Mouse (Mus musculus) gastrocnemius, postnatal 4 days (tissue): ENCODE results near the gene Maats1. TPM values are rescaled to one million over a fixed set of nuclear protein-coding genes. Genes with fewer than 3 reads are reported as not detected.

Experiments
- DNase-seq, 2 experiments: peaks; one replicate each; pipeline ENCODE4 v3.0.0; 2021 to 2022; ENCODE audit warnings: low spot score in 2 of 2, mixed read lengths in 2 of 2
- long read RNA-seq, 2 experiments: library from polyadenylated mRNA; stranded (forward); transcript quantifications; one replicate each; pipeline ENCODE4 v2.0.0; 2021
- total RNA-seq, 2 experiments: library from RNA; stranded (reverse); gene quantifications; 2 replicates each; pipeline ENCODE4 v1.2.3; 2021

Maats1 gene
- under 1 TPM in 1 of 2 experiments, not detected in 1; 0.20 TPM for total RNA-seq
- long read RNA-seq, experiment 1, result 0 reads
- long read RNA-seq, experiment 2, result 0 reads

DNA sequence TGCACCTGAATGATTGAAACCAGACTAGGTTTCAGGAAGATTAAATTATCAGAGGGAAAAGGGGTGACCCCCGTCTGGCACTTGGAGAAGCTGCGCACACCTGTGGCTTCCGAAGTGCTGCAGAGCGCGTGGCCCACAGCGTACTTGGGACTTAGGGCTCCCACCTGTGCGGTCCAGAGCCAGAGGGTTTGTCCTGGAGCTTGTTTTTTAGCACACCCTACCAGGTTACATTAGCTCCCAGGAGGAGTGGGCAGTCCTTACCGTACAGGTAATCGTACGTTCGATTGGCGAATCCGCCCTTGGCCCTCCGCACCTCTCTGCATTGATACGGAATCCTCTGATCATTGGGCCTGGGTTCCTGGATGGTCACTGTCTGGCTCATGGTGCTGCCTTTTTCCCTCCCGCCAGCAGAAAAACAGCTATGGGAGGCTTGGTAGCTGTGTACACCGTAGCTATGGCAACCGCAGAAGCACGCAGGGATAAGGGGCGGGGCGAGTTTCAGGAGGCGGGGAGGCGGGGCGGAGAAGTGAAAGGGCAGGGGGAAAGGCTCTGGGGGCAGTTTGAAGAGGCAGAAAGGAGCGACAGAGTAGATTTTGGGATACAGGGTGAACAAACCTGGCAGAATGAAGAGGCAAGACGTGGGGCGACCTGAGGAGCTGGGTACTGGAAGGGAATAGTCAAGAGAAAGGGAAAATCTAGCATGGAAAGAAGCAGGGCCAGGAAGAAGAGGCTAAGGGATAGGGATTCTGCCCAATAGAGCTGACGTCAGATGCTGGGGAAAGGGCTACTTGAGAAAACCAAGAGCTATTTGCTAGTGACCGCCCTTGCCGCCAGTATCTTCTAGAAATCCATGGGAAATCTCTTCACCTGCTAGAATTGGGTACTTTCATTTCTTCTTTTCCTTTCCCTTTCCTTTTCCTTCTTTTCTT is at the start of gene Maats1:
TSS of gene Maats1 (minus strand) at position 748 of the 929 bp plus-strand sequence.
- DNase-seq, result peak; percentile 64 to 84

- no peak for DNase-seq
Observed at GRCm38 (mm10) chr16:38390322-38390721, 48.4 kb upstream of the Maats1 start.

GRCm38 (mm10) chr16:38389284-38389893 is 47.4 kb upstream of the Maats1 start:
- DNase-seq, result no peak

GRCm38 (mm10) chr16:38388757-38389156 is 46.8 kb upstream of the Maats1 start:
- no peak for DNase-seq

GRCm38 (mm10) chr16:38387389-38387788 is 45.4 kb upstream of the Maats1 start:
- no peak for DNase-seq

- no peak for DNase-seq
Observed at GRCm38 (mm10) chr16:38385700-38386099, 43.8 kb upstream of the Maats1 start.

DNA sequence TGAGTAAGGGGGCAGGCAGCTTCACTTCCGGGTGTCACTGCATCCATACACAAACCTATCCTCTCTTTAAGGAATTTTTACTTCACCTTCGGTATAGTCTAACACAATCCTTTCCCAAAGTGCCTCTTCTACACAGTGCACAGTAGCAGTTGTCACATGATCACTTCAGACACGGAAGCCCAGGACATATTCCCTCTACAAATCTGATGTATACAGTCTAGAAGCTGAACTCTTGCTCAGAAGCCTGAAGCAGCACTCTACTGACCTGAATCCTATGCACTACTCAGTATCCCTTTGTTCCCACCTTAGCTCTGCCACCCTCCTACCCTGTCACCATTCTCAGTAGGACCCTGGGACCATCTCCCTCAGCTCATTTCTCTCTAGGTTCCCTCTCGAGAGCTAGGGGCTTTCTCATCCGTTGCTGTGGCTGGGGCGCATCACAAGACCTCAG is 43.3 kb upstream of the Maats1 start:
- DNase-seq, result no peak

DNA sequence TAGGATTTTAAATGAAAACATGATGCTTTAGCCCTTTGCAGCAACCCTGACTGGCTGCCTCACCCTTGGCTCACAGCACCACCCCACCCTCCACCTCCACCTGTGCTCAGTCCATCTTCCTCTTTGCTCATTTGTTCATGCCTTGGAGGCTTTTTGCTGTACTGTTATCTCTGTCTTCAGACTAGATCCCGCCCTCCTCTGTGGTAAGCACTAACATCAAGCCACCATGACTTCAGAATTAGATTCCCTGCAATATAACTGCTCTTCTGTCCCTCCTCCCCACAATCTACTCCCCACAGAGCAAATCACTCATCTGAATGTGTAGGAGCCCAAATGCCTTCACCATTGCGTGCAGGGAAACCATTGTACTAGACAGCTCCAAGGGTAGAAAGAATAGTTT is 41.7 kb upstream of the Maats1 start:
- DNase-seq, result no peak

DNA sequence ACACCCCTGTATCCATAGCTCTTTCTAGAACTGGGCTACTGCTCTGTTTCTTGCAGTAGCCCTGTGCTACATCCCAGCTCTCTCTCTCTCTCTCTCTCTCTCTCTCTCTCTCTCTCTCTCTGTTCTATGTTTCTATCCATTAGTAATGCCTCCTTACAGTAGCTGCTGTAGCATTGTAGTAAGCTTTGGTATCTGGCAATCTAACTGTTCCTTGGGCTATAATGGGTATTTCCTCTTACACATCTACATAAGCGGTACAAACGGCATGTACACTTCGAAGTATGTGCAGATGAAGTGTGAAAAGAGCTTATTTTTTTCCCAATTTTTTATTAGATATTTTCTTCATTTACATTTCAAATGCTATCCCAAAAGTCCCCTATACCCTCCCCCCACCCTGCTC is 38.0 kb upstream of the Maats1 start:
- no peak for DNase-seq

- DNase-seq, result no peak
Observed at GRCm38 (mm10) chr16:38379493-38379892, 37.5 kb upstream of the Maats1 start.

DNA sequence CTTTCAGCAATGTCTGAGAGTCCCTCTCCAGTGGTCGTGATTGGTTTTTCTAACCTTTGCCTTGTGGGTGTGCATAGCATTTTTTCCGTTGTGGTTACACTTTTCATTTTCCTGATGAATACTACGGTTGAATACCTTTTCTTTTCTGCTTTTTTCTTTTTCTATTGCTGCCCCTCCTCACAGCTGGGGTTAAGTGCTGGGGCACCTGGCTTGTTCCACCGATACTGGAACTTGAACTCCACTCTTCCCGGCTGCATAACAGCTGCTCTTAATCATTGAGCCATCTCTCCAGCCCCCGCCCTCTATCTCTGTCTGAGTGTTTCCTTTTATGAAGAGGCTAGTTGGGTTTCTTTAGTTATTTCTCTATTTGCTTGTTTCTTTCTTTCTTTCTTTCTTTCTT is 37.1 kb upstream of the Maats1 start:
- DNase-seq, result no peak

DNA sequence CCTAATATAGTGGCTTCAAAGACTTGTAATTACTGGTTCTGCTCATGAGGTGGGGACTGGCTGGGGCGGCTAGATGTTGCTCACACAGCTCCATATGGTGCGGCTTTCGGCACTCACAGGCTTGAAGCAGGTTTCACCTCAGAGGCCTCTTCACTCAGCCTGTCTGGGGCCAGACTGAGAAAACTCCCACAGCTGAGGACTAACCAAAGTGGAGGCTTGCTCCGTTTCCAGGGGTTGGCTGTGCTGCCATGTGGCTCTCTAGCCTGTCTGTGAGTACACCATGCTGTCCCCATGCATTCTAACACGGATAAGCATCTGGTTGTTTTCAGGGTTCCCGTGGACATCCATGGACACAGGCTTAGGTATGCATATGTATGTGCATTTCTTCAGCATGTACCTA is 36.6 kb upstream of the Maats1 start:
- DNase-seq, result no peak

DNA sequence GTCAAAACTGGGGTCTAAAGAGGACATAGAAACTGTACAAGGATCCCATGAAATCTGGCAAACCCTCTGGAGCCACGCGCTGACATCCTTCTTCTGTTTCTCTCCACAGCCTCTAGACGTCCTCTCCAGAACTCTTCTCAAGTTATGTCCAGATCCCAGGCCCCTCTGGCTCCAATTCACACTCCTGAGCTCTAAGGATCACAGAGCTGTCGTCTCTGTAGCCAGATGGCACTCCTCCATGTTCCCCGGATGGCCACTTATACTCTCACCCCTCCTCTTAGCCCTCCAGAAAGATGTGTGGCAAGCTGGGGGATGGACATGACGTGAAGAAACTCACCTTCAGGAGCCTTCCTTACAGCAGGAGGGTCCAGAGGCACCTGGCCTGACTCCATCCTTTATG is 35.6 kb upstream of the Maats1 start:
- DNase-seq, result no peak

- DNase-seq, result no peak
Observed at GRCm38 (mm10) chr16:38376841-38377249, 34.9 kb upstream of the Maats1 start.

- peak in 1 of 2 experiments; percentile 40 for DNase-seq
Observed at GRCm38 (mm10) chr16:38376163-38376840, 34.4 kb upstream of the Maats1 start.

- DNase-seq, result no peak
Observed at GRCm38 (mm10) chr16:38375182-38375581, 33.2 kb upstream of the Maats1 start.

DNA sequence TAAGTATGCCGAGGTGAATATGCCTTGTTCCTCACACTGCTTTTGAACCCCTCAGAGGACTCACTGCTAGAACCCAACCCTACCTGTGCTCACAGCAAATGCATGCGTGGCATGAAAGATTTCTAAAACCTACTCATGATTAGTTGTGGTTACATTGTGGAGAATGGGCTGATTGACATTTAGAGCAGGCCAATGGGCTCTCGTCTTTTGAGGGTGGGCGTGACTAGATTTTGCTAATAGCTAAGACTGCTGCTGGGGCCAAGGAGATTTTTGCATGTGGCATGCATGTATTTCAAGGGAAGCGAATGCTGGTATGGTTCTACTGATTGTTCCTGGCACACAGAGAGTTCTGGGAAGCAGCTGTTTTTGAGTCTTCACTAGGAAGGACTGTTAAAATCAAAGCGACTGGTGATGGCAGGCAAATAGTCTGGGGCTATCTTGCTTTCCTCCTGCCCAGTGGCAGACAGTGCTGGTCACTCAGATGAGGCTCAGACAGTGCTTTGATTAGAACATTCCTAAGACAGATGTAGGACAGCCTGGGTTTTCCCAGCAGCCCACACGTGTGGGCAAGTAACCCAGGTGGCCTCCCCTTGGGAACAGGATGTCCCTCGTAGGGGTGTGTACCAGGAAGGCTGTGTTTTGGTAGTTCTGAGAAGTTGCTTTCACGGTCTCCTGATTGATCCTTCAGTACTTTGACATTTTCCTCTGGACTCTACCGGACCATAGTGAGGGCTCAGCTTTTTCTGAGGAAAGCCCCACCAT is 32.6 kb upstream of the Maats1 start:
- no peak for DNase-seq

DNA sequence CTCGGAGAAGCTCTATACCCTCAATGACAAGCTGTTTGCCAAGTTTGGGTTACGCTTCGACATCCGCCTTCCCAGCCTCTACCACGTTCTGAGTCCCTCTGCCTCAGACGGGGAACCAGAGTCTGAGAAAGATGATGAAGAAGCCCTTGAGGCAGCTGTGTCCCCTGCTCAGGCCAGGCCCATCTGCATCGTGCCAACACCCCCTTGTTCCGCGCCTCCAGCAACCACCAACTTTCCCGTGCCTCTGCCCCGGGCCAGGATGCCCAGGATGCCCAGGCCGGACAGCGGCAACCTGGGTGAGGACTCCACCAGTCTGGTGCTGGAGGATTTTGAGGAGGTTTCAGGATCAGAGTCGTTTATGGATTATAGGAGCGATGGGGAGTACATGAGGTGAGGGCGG is 32.0 kb upstream of the Maats1 start:
- no peak for DNase-seq

DNA sequence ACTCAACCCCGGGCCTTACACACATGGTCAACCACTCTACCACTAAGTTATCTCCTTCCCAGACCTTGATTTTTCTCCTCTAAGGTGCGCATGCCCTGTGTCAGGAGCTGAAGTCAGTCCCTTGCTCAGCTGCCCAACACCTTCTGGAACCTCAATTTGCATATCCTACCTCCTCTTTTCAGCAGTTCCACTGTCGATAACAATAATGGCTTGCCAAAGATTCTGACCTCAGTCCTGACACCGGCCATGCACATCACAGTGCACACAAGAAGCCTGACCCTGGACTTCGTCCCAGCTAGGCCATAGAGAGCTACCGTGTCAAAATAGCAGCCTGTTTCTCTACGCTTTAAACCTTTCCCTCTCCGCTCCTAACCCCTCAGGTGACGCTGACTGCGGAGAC is 31.5 kb upstream of the Maats1 start:
- DNase-seq, result no peak

- no peak for DNase-seq
Observed at GRCm38 (mm10) chr16:38372876-38373275, 30.9 kb upstream of the Maats1 start.

- DNase-seq, result no peak
Observed at GRCm38 (mm10) chr16:38371705-38372296, 29.9 kb upstream of the Maats1 start.
